Mouse (Mus musculus) hindbrain, embryonic 14.5 days (tissue): ENCODE results near the gene Dram1. TPM values are rescaled to one million over a fixed set of nuclear protein-coding genes. Genes with fewer than 3 reads are reported as not detected.

Source experiments
- ATAC-seq: fragments of 200-750 bp; cut with Nextera tagmentation; 2 replicates; pipeline ENCODE4 v1.8.0; 2017; ENCODE audit warnings: moderate number of reproducible peaks, mild to moderate bottlenecking, moderate TSS enrichment, moderate library complexity; ENCODE audit not compliant: low FRiP score
- DNase-seq: peaks from one replicate; pipeline ENCODE4 v3.0.0-alpha.2; 2015; ENCODE audit warnings: low spot score
- H3K27ac ChIP-seq: fragments of 300-500 bp; sonication (generic); 2 replicates; pipeline ENCODE4 v1.5.1; 2014; ENCODE audit warnings: mild to moderate bottlenecking, moderate library complexity
- H3K27me3 ChIP-seq: fragments of 300-500 bp; sonication (generic); 2 replicates; pipeline ENCODE4 v1.6.1; 2014; ENCODE audit warnings: mild to moderate bottlenecking, low read length, mixed read lengths; ENCODE audit not compliant: control insufficient read depth, insufficient read depth
- H3K36me3 ChIP-seq: fragments of 300-500 bp; sonication (generic); replicated peaks from 2 replicates; pipeline ENCODE4 v1.6.1; 2014; ENCODE audit not compliant: control insufficient read depth, insufficient read depth
- H3K4me1 ChIP-seq: fragments of 300-500 bp; sonication (generic); replicated peaks from 2 replicates; pipeline ENCODE4 v1.6.1; 2014; ENCODE audit warnings: antibody characterized with exemption, low read length, mixed read lengths; ENCODE audit not compliant: control insufficient read depth, insufficient read depth
- H3K4me2 ChIP-seq: fragments of 300-500 bp; sonication (generic); replicated peaks from 2 replicates; pipeline ENCODE4 v1.6.1; 2014; ENCODE audit warnings: mild to moderate bottlenecking, moderate library complexity
- H3K4me3 ChIP-seq: fragments of 300-500 bp; sonication (generic); replicated peaks from 2 replicates; pipeline ENCODE4 v1.5.1; 2014; ENCODE audit warnings: mild to moderate bottlenecking, low read length
- H3K9ac ChIP-seq: fragments of 300-500 bp; sonication (generic); 2 replicates; pipeline ENCODE4 v1.6.1; 2014
- H3K9me3 ChIP-seq: fragments of 300-500 bp; sonication (generic); 2 replicates; pipeline ENCODE4 v1.6.1; 2016; ENCODE audit warnings: low read length; ENCODE audit not compliant: control insufficient read depth
- WGBS: fragments of 180-500 bp; shearing (Covaris S2); extraction: QIAGEN DNeasy Blood & Tissue Kit; methylation state at CpG from one replicate; pipeline ENCODE4 v1.1.7; 2014; 5-methylcytosine and 5-hydroxymethylcytosine counted together
- polyA plus RNA-seq: library from polyadenylated mRNA; unstranded; fragments of >200 nt; fragmentation: Nextera tagmentation; extraction: Ambion mirVana; gene quantifications from 2 replicates; pipeline ENCODE4 v1.2.1, GENCODE M21; 2014

Dram1 gene
- polyA plus RNA-seq, 1 experiment from 2014 or later, result 0.82 TPM

DNA sequence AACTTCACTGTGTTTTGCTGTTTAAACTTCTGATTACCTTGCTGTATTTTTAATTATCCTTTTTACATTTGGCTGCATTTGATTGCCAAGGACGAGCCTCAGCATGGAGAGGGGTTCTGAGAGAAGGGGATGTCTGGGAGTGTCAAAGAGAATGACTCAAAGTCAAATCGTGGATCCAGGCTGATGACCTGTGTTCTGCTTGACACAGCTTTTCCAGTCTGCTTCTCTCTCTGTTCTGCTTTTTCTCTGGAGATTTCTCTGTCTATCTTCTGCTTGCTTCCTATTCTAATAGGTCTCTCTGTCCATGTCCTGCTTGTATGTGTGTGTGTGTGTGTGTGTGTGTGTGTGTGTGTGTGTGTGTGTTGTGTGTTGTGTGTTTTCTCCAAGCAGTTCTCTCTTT is 30.9 kb upstream of the Dram1 start:
- ATAC-seq (no peak), DNase-seq (no peak)
- H3K27me3 ChIP-seq, result no peaks in the 10 kb centered on the region
- H3K9ac ChIP-seq, result no peak overlapping the region
- 62% methylated on average over 2 of the region's 2 CpGs for WGBS
- H3K27ac ChIP-seq, result no peak overlapping the region
- H3K9me3 ChIP-seq, result no peaks in the 10 kb centered on the region
- no peak overlapping the region for H3K4me2 ChIP-seq
- H3K4me3 ChIP-seq, result no peak overlapping the region
- H3K36me3 ChIP-seq, result peaks cover 5% of the 10 kb centered on the region; the same call in 1 of the 2 replicates
- no peaks in the 10 kb centered on the region for H3K4me1 ChIP-seq

- Histone ChIP-seq H3K9me3 (no peaks in the 10 kb centered on the region), H3K9ac (no peak overlapping the region), H3K27ac (no peak overlapping the region), H3K27me3 (no peaks in the 10 kb centered on the region), H3K4me1 (no peaks in the 10 kb centered on the region), H3K4me3 (no peak overlapping the region), H3K36me3 (no peaks in the 10 kb centered on the region), H3K4me2 (no peak overlapping the region)
- ATAC-seq (no peak), DNase-seq (no peak)
- 95% methylated on average over 12 of the region's 12 CpGs for WGBS
These were observed 29.2 kb upstream of the Dram1 start for GRCm38 (mm10) chr10:88407875-88408631.

GRCm38 (mm10) chr10:88405812-88406211 is 26.9 kb upstream of the Dram1 start:
- H3K27ac ChIP-seq, result no peak overlapping the region
- no peaks in the 10 kb centered on the region for H3K27me3 ChIP-seq
- 76% methylated on average over 7 of the region's 7 CpGs for WGBS
- no peak overlapping the region for H3K4me3 ChIP-seq
- ATAC-seq, result no peak
- H3K9me3 ChIP-seq, result no peaks in the 10 kb centered on the region
- H3K4me2 ChIP-seq, result no peak overlapping the region
- DNase-seq, result no peak
- H3K36me3 ChIP-seq, result no peaks in the 10 kb centered on the region
- no peak overlapping the region for H3K9ac ChIP-seq
- H3K4me1 ChIP-seq, result no peaks in the 10 kb centered on the region

DNA sequence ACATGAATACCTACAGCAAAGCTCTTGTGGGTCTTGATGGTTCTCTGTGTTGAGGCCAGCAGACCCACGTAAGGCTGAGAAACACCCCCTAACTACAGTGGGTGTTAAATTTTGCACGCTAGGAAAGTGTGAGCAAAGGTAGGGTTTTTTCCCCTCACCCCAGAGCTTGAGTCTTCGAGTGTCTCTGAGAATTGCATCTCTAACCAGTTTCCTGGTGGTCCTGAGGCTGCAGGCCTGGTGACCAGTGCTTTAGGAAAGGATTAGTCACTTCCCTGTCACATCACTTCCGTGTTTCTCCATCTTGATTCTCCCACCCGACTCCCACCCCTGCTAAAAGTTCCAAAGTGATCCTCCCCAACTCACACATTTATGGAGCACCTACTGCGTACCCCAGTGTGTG is 25.3 kb upstream of the Dram1 start:
- no peak for DNase-seq
- no peak for ATAC-seq
- H3K27ac ChIP-seq, result no peak overlapping the region
- no peak overlapping the region for H3K4me3 ChIP-seq
- H3K36me3 ChIP-seq, result no peaks in the 10 kb centered on the region
- H3K27me3 ChIP-seq, result no peaks in the 10 kb centered on the region
- H3K9ac ChIP-seq, result no peak overlapping the region
- H3K4me2 ChIP-seq, result no peak overlapping the region
- WGBS, result 93% methylated on average over 6 of the region's 6 CpGs
- H3K9me3 ChIP-seq, result no peaks in the 10 kb centered on the region
- no peaks in the 10 kb centered on the region for H3K4me1 ChIP-seq

GRCm38 (mm10) chr10:88403021-88403420 is 24.1 kb upstream of the Dram1 start:
- H3K36me3 ChIP-seq, result no peaks in the 10 kb centered on the region
- no peaks in the 10 kb centered on the region for H3K9me3 ChIP-seq
- H3K9ac ChIP-seq, result no peak overlapping the region
- no peak overlapping the region for H3K4me3 ChIP-seq
- 97% methylated on average over 4 of the region's 4 CpGs for WGBS
- no peaks in the 10 kb centered on the region for H3K27me3 ChIP-seq
- H3K4me2 ChIP-seq, result no peak overlapping the region
- ATAC-seq (no peak), DNase-seq (no peak)
- H3K4me1 ChIP-seq, result no peaks in the 10 kb centered on the region
- no peak overlapping the region for H3K27ac ChIP-seq

GRCm38 (mm10) chr10:88399271-88399670 is 20.4 kb upstream of the Dram1 start:
- no peak overlapping the region for H3K4me3 ChIP-seq
- no peaks in the 10 kb centered on the region for H3K36me3 ChIP-seq
- no peak overlapping the region for H3K27ac ChIP-seq
- H3K9ac ChIP-seq, result no peak overlapping the region
- 95% methylated on average over 5 of the region's 5 CpGs for WGBS
- H3K9me3 ChIP-seq, result no peaks in the 10 kb centered on the region
- H3K27me3 ChIP-seq, result no peaks in the 10 kb centered on the region
- ATAC-seq, result no peak
- no peak for DNase-seq
- H3K4me1 ChIP-seq, result no peaks in the 10 kb centered on the region
- H3K4me2 ChIP-seq, result no peak overlapping the region

- 92% methylated on average over 6 of the region's 6 CpGs for whole genome bisulfite sequencing
- ATAC-seq (no peak), DNase-seq (no peak)
- Histone ChIP-seq H3K9ac (no peak overlapping the region), H3K4me3 (no peak overlapping the region), H3K4me1 (no peaks in the 10 kb centered on the region), H3K27ac (no peak overlapping the region), H3K9me3 (no peaks in the 10 kb centered on the region), H3K4me2 (no peak overlapping the region), H3K36me3 (no peaks in the 10 kb centered on the region), H3K27me3 (no peaks in the 10 kb centered on the region)
These were observed 19.9 kb upstream of the Dram1 start for GRCm38 (mm10) chr10:88398668-88399243.

- Histone ChIP-seq H3K36me3 (no peaks in the 10 kb centered on the region), H3K4me2 (no peak overlapping the region), H3K27me3 (no peaks in the 10 kb centered on the region), H3K9ac (no peak overlapping the region), H3K4me3 (no peak overlapping the region), H3K4me1 (no peaks in the 10 kb centered on the region; the same call in 1 of the 2 replicates), H3K27ac (no peak overlapping the region), H3K9me3 (no peaks in the 10 kb centered on the region)
- WGBS, result 88% methylated on average over 9 of the region's 9 CpGs
- ATAC-seq, result no peak
- no peak for DNase-seq
These were observed 13.4 kb upstream of the Dram1 start for GRCm38 (mm10) chr10:88392181-88392847.

GRCm38 (mm10) chr10:88391495-88391894 is 12.6 kb upstream of the Dram1 start:
- H3K27ac ChIP-seq, result no peak overlapping the region
- 92% methylated on average over 9 of the region's 9 CpGs for WGBS
- no peaks in the 10 kb centered on the region for H3K9me3 ChIP-seq
- no peaks in the 10 kb centered on the region for H3K36me3 ChIP-seq
- DNase-seq (no peak), ATAC-seq (no peak)
- H3K4me3 ChIP-seq, result no peak overlapping the region
- H3K4me1 ChIP-seq, result no peaks in the 10 kb centered on the region; the same call in 1 of the 2 replicates
- H3K27me3 ChIP-seq, result no peaks in the 10 kb centered on the region
- H3K4me2 ChIP-seq, result no peak overlapping the region
- H3K9ac ChIP-seq, result no peak overlapping the region
